Mouse (Mus musculus) kidney, postnatal 4 days (tissue): ENCODE measurements at regions not wholly inside any gene's neighbourhood (a gene's known extent, or its start where the extent isn't known, plus 50 kb on each side); places are given as distances from the start of the nearest gene placed in this dataset.

Experiments used
- DNase-seq, 2 experiments: peaks; one replicate each; pipeline ENCODE4 v3.0.0; 2021; ENCODE audit warnings: mixed read lengths in 2 of 2

- no peak for DNase-seq
These were observed 140.9 kb downstream of the Nrip1 start for GRCm38 (mm10) chr16:76232680-76233079.

GRCm38 (mm10) chr16:76232174-76232573 lies 141.5 kb downstream of the Nrip1 start:
- DNase-seq: no peak

- no peak for DNase-seq
These were observed 142.9 kb downstream of the Nrip1 start for GRCm38 (mm10) chr16:76230516-76231302.

- no peak for DNase-seq
These were observed 145.2 kb downstream of the Nrip1 start for GRCm38 (mm10) chr16:76228451-76228850.

GRCm38 (mm10) chr16:76226446-76226845 lies 147.2 kb downstream of the Nrip1 start:
- DNase-seq: peak in 1 of 2 experiments; percentile 41

- DNase-seq: no peak
These were observed 147.9 kb downstream of the Nrip1 start for GRCm38 (mm10) chr16:76225587-76226226.

GRCm38 (mm10) chr16:76224901-76225586 lies 148.6 kb downstream of the Nrip1 start:
- DNase-seq: peak; percentile 35 to 67

- DNase-seq: no peak
These were observed 149.9 kb downstream of the Nrip1 start for GRCm38 (mm10) chr16:76223716-76224115.

- no peak for DNase-seq
These were observed 150.7 kb downstream of the Nrip1 start for GRCm38 (mm10) chr16:76222960-76223359.

- DNase-seq: no peak
These were observed 153.2 kb downstream of the Nrip1 start for GRCm38 (mm10) chr16:76220466-76220865.

- no peak for DNase-seq
These were observed 154.4 kb downstream of the Nrip1 start for GRCm38 (mm10) chr16:76219233-76219632.

GRCm38 (mm10) chr16:76218310-76219170 lies 155.1 kb downstream of the Nrip1 start:
- DNase-seq: no peak

GRCm38 (mm10) chr16:76216184-76216583 lies 157.4 kb downstream of the Nrip1 start:
- DNase-seq: peak in 1 of 2 experiments; percentile 28

- DNase-seq: no peak
These were observed 158.1 kb downstream of the Nrip1 start for GRCm38 (mm10) chr16:76215558-76215957.

- DNase-seq: peak; percentile 50 to 66
These were observed 171.7 kb downstream of the Nrip1 start for GRCm38 (mm10) chr16:76201773-76202571.

GRCm38 (mm10) chr16:76200801-76201728 lies 172.6 kb downstream of the Nrip1 start:
- DNase-seq: no peak

- peak; percentile 76 to 78 for DNase-seq
These were observed 173.4 kb downstream of the Nrip1 start for GRCm38 (mm10) chr16:76200268-76200667.

- DNase-seq: no peak
These were observed 174.6 kb downstream of the Nrip1 start for GRCm38 (mm10) chr16:76199006-76199405.

GRCm38 (mm10) chr16:76194291-76194690 lies 172.2 kb upstream of the Samsn1 start:
- DNase-seq: no peak

GRCm38 (mm10) chr16:76191135-76191534 lies 169.1 kb upstream of the Samsn1 start:
- no peak for DNase-seq

GRCm38 (mm10) chr16:76183556-76183955 lies 161.5 kb upstream of the Samsn1 start:
- no peak for DNase-seq
